Mouse (Mus musculus) brain, embryonic 18.5 days (tissue): ENCODE results near the gene Unkl.
A peak's percentile ranks its signal among the peaks of the same experiment; 100 is the strongest.

Source experiments
- DNase-seq: peaks from one replicate; pipeline ENCODE4 v3.0.0-alpha.2; 2012; ENCODE audit warnings: low read depth, low spot score

Gene Unkl

DNA sequence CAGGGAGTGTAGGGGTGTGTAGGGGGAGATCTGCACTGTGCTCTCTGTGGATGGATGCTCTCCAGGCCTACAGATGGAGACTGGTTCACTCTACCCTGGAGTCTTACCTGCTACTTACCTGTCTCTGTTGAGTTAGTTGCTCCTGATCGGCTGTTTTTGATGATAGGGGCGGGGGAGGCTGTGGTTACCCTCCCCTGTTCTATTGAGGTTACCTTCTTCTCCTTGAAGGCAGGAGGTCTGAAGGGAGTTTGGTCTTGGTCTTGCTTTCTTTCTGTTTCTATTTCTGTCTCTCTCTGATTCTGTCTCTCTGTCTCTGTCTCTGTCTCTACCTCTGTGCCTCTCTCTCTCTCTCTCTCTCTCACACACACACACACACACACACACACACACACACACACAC lies 66.9 kb downstream of the Unkl start:
- no peak for DNase-seq

DNA sequence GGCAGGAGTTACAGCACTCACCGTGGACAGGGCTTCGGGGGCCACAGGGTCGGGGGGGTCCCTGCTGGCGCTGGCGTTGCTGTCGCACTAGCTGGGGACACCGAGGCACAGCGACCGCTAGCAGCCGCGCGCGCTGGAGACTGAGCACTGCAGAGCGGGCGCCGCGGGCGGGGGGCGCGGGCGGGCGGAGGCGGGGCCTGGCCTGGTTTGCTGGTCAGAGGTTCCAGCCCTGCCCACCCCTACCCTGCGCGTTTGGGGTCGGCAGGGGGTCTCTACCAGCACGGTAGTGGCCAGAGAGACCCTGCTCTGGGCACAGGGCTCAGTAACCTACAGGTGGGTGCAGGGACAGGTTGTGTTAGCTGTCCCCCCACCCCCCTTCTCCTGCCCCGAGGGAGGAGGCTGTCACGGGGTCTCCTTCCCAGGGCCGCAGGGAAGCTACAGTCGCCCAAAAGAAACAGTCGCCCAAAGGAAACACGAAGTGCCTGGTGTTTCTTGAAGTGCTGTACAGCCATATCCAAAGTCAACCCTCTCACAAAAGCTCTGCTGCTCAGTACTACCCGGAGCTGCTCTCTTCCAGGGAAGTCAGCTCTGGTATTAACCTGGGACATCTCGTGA lies 68.0 kb downstream of the Unkl start, which contains the start of gene Baiap3:
Gene Baiap3, minus strand, starts transcription at position 225 of the 615 bp plus-strand sequence.
- DNase-seq, result no peak

DNA sequence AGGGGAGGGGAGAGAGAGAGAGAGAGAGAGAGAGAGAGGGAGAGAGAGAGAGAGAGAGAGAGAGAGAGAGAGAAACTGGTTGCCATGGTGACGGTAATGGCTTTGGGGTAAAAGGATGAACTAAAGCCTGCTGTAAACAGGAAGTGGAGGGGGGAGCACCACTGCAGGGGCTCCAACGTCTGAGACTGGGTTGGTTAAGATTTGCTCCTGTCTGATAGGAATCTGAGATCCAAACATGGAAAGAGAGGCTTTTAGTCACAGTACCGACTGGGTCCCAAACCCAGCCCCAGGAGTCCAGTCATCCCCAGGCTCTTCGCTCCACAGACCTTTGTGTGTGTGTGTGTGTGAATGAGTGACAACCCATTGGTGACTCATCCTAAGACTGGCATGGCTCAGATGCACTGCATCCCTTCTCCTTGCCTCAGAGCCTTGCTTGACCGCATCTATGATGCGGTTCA lies 69.6 kb downstream of the Unkl start:
- no peak for DNase-seq

DNA sequence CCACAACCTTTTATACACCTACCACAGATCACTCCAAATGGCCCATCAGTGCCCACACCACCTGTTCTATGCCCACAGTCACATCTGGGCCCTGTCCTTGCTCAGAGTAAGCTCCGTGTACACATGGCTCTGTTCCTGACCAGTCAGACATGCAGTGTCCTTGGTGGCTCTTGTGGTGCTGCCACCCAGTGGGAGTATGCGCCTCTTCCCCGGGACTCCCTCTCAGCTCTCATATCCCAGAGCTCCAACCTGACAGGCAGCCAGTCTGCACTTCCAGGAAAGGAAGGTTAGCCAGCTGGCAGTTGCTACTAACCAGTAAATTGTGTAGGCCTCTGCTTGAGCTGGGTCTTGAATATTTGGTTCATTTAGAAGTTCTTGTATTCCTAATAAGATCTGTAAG lies 76.3 kb downstream of the Unkl start:
- DNase-seq, result no peak

DNA sequence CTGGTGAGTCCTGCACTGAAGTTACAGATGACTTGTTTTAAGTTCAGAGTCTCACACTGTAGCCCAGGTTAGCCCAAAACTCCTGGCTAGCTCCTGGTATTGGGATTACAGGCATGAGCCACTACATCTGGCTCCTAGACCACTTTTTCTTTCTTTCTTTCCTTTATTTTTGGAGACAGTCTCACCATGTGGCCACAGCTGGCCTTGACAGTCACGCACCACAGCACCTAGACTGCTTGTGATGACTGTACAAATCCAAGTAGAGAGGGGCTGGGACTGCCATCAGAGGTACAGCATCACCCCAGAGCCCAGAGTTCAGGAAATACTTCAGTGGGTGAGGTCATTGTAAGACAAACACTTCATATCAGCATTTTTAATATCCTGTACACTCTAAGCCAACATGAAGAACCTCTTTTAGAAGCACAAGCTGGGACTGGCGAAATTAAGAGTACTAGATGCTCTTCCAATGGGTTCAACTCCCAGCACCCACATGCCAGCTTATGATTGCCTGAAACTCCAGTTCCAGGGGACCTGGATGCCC lies 82.7 kb downstream of the Unkl start:
- no peak for DNase-seq

DNA sequence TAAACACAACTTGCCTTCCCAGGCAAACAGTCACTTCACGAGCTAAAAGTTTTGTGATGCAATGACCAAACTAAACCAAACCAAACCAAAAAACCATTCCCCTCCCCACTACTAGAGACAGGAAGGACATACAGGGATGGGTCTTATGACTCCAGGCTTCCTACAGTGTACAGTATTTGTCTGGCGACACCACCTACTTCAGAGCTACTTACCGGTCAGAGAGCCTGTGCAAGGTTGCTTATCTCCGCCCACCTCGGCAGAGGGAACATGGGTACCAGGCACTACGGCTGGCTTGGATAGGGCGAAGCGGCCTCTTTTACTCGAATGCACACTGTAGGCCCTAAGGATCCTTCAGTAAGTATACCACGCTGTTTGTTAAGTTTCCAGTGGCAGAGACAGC lies 84.1 kb downstream of the Unkl start:
- no peak for DNase-seq

DNA sequence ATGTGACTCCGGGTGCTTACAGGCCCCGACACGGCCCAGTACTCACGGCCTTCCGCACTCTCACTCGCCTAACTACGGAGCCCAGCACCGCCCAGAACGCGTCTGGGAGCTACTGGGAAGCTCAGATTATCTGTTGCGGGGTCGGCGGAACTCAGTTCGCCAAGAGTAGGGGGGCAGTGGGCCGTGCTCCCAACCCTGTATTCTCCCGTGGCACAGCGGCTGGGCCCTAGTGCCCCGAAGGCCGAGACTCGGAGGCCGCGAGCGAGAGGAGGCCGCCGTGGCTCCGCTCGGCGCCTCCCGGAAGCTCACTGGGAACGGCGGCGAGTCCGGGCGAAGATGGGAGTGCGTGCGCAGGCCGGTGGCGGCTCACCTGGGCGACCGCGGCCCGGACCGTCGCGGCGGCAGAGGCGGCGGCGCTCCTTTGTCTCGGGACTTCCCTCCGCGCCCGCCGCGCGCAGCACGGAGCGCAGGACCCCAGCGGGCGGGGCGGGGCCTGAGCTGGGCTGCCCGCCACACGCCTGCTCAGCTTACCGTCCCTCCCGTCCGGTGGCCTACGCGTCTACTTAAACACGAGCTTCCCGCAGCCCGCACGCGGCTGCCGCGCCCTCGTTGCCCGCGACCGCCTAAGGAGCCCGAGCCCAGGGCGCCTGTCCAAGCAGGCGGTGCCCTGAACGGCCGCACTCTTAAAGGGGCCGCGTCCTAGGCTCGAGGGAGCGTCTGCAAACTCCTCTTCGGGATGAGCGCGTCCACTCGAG lies 84.9 kb downstream of the Unkl start:
- DNase-seq, result peak; percentile 87

DNA sequence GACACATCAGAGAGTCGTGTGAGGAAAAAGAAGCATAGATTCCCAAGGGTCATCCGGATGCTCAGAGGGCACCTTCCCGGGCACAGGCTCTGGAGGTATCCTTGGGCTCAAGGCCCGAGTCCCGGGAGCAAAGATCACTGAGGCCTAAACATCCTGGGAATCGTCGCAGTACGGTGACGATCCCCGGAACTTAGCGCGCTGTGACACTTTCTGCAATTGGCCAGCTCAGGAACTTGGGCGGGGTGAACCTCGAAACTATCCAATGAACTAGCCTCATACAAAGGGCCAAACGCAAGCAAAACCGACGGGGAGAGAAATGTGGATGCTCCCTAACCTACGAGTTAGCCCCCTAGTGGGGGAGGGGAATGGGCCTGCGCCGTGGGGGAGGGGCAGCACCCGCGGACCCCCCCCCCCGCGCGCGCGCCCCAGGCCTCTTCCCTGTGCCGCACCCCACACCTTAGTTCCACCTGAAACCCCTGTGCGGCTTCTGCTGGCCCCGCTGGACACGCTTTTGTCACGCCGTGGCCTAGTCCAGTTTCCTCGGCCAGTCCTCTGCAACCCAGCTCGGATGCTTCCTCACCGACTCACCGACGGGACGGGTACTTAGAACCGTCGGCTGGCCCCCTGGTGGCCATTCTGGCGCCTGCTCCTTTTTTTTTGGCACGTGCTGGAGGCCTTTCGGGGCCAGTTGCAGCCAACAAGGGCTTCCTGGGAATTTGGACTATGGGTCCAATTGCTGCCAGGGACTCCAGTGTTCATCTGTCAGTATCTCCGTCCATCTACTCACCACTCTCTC lies 85.7 kb downstream of the Unkl start:
- peak; percentile 97 for DNase-seq

DNA sequence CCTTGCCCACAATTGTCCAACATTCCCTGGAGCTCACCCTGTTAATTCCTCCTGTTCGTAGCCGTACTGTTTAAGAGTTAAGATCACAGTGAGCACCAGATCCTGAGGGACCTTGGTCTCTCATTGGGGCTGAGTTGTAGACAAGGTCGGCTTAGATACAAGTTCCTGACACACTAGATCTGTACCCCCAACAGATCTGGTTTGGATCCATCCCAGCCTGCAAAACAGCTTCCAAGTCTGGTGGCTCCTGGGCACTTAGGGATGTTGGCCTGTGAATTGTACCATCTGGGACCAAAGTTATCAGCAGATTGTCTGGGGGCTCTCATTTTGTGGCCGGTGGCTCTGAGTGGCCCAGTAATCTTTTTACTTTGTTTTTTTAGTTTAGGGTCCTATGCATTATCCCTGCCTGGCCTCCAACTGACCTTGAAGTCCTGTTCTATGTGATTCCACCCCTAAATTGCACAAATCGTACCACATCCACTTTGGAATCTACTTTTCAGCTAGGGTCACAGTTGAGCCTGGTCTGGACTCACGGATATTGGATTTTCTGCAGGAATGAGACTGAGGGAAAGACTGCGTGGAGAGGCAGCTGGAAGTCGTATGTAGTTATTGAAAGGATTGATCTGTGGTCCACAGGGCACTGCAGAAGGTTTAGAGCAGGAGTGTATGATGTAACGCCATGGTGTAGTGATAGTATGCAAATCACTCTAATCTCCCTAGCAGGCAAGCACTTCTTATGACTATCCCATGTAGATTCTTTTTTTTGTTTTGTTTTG lies 86.6 kb downstream of the Unkl start, which contains the start of gene Ube2i:
Gene Ube2i, minus strand, starts transcription at position 52 of the 776 bp plus-strand sequence.
- no peak for DNase-seq

DNA sequence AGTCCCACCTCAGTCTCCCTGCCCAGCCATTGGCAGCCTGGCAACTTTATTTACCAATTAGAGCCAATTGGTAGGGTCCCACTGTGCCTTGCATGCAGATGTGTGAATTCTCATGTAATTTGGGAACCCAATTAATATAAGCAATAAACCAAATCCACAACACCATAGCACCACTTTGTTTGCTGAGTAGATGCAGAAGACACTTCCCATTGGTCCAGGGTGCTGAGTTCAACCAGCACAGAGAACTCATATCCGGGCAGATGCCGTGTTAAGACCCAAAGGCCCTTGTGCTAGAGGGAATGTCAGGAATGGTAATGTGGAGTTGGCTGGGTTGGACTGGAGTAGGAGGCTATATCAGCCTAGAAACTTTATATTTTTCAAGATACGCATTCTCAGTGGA lies 87.6 kb downstream of the Unkl start:
- DNase-seq, result no peak

DNA sequence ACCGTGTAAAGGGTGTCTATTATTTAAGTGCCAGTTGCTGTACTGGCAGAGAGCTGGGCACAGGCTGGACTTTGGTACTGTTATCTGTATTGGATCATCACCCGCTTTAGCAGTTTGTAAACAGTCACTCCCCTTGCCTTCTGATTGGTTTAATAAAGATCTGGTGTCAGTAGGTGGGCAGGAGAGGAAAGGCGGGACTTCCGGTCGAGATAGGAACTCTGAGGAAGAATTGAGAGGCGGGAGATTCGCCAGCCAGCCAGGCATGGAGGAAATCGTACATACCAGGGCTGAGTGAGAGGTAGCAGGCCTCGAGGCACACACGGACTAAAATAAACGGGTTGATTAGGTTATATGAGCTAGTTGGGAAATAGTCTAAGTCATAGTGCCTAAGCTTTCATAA lies 93.9 kb downstream of the Unkl start:
- no peak for DNase-seq
